Mouse (Mus musculus) megakaryocyte-erythroid progenitor cell, adult 5 weeks (primary cell): ENCODE results near the gene Emp2. TPM values are rescaled to one million over a fixed set of nuclear protein-coding genes. Genes with fewer than 3 reads are reported as not detected.

Experiments
- polyA plus RNA-seq: library from polyadenylated mRNA; stranded (reverse); fragments of >175 nt; gene quantifications from 2 replicates; pipeline ENCODE4 v1.2.3, GENCODE M21; 2012

The Emp2 gene
- 0.03 TPM in 2 replicates for polyA plus RNA-seq

GRCm38 (mm10) chr16:10313646-10314088 lies at the start of gene Emp2:
Gene Emp2 (minus strand): TSS chr16:10313968.

Other genes starting within 250 kb of the Emp2 start
- gene Rpl39l, start 143.7 kb downstream of the Emp2 start, polyA plus RNA-seq: 0.19 and 0.31 TPM in 2 replicates
- 0.10 TPM in 1 of 2 replicates, not detected in the other for gene Atf7ip2, start 121.3 kb downstream of the Emp2 start, polyA plus RNA-seq
- 0.13 TPM in 1 of 2 replicates, not detected in the other for gene Tekt5, start 81.5 kb upstream of the Emp2 start, polyA plus RNA-seq
- gene Nubp1, start 98.0 kb upstream of the Emp2 start, polyA plus RNA-seq: 40.2 and 45.9 TPM in 2 replicates
- gene Tvp23a, start 133.4 kb upstream of the Emp2 start, polyA plus RNA-seq: not detected in 2 replicates
- gene Ciita, start 166.1 kb upstream of the Emp2 start, polyA plus RNA-seq: 2.1 and 2.3 TPM in 2 replicates
- 22.6 and 24.6 TPM in 2 replicates for gene Dexi, start 229.1 kb upstream of the Emp2 start, polyA plus RNA-seq
- 13.8 and 16.3 TPM in 2 replicates for gene Clec16a, start 231.4 kb upstream of the Emp2 start, polyA plus RNA-seq